Mouse (Mus musculus) kidney, embryonic 15.5 days (tissue): ENCODE data around the gene Ankrd23. TPM values are rescaled to one million over a fixed set of nuclear protein-coding genes. Genes with fewer than 3 reads are reported as not detected.

Source experiments
- microRNA-seq: library from miRNA; unstranded; fragments of <30 nt; microRNA quantifications from one replicate; pipeline ENCODE4, GENCODE M21; 2016
- polyA plus RNA-seq: library from polyadenylated mRNA; unstranded; fragments of >200 nt; fragmentation: Nextera tagmentation; extraction: Ambion mirVana; gene quantifications from 2 replicates; pipeline ENCODE4 v1.2.1, GENCODE M21; 2015

Gene Ankrd23
- polyA plus RNA-seq, 1 experiment from 2014 or later = 21.8 TPM

Small RNAs within 50 kb of the gene (microRNA-seq; reads per million reads assigned to microRNA genes)
- not detected for gene Gm47280

Other genes starting within 250 kb of the Ankrd23 start
- 6.7 and 7.3 TPM in 2 replicates for gene Arid5a, start 229.2 kb downstream of the Ankrd23 start, polyA plus RNA-seq
- 44.8 and 49.9 TPM in 2 replicates for gene Kansl3, start 167.7 kb downstream of the Ankrd23 start, polyA plus RNA-seq
- gene Fer1l5, start 164.6 kb downstream of the Ankrd23 start, polyA plus RNA-seq = 1.0 and 1.5 TPM in 2 replicates
- gene Lman2l, start 91.6 kb downstream of the Ankrd23 start, polyA plus RNA-seq = 55.7 and 57.7 TPM in 2 replicates
- 12.3 and 12.4 TPM in 2 replicates for gene Cnnm4, start 65.3 kb downstream of the Ankrd23 start, polyA plus RNA-seq
- gene Cnnm3, start 25.0 kb downstream of the Ankrd23 start, polyA plus RNA-seq = 3.7 and 4.0 TPM in 2 replicates
- gene Gm42417, start 2.5 kb upstream of the Ankrd23 start, polyA plus RNA-seq = 0.32 and 0.75 TPM in 2 replicates
- gene Ankrd39, start 10.6 kb upstream of the Ankrd23 start, polyA plus RNA-seq = 26.2 and 26.3 TPM in 2 replicates
- 19.3 and 23.3 TPM in 2 replicates for gene Sema4c, start 21.5 kb upstream of the Ankrd23 start, polyA plus RNA-seq
- 0.67 and 1.3 TPM in 2 replicates for gene Fam178b, start 146.3 kb upstream of the Ankrd23 start, polyA plus RNA-seq
- 702 and 727 TPM in 2 replicates for gene Cox5b, start 154.6 kb upstream of the Ankrd23 start, polyA plus RNA-seq
- gene 4933424G06Rik, start 173.3 kb upstream of the Ankrd23 start, polyA plus RNA-seq = not detected in 2 replicates
- 102 and 112 TPM in 2 replicates for gene Actr1b, start 177.5 kb upstream of the Ankrd23 start, polyA plus RNA-seq
- gene Zap70, start 224.9 kb upstream of the Ankrd23 start, polyA plus RNA-seq = 0.23 and 0.44 TPM in 2 replicates